Comparison of ENCODE assay signal across 8 mouse cellular contexts in the genomic region with DNA sequence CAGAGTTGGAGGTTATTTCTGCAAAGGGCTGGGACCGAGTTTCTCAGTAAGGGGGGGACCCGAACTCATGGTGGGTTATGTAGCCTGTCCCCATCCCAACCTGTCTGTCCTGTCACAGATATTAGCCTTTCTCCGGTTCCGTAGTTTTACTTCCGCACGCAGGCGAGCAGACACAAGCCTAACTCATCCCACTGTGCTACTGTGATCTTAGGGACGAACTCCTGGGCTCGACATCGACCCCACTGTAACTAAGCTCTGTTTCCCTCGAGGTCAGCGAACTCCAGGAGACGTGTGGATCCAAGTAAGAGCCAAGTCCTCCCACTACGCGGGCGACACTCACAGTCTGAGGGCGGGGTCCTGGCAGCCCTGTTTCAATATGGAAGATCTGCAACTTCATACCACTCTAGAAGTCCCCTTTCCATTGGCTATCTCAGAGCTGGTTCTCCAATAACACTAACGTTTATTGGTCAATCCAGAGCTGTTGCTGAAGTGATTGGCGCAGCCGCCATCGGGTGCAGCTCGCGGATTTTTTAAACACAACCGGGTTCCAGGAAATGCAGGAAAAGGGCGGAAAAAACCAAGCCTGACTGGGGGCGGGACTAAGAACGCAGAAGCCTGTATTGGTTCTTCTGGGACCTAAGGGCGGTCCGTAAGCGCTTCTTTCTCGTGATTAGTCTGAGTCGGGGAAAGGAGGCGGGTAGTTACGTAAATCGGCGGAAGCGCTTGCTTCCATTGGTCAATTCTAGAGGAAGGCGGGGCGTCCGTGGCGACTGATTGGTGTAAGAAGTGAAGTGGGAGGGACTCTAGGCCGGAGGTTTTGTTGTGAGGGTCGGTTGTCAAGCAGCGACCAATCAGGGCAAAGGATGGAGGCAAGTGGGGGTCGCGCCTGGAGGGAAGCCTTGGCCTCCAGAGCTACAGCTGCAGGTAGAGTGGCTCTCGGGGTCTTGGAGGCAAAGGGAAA. TPM values are rescaled to one million over a fixed set of nuclear protein-coding genes. Genes with fewer than 3 reads are reported as not detected.
DNase-seq lines count a peak whose midpoint lies in the region; ATAC-seq and TF ChIP-seq lines count a peak whose summit lies in the region.

Katnb1 (plus strand) TSS at position 806 of the 961 bp plus-strand sequence.

- H3K4me1 ChIP-seq in E14TG2a.4 (replicated peaks; ENCODE audit: low read depth, low read length), result peaks cover 48% of the 10 kb centered on the region
- H3K4me1 ChIP-seq in forebrain, embryonic 12.5 days, result peaks cover 18% of the 10 kb centered on the region
- H3K4me1 ChIP-seq in heart, postnatal 0 days (ENCODE audit: control insufficient read depth, insufficient read depth), result peaks cover 6% of the 10 kb centered on the region; the same call in 1 of the 2 replicates
- H3K4me1 ChIP-seq in liver, embryonic 16.5 days (ENCODE audit: control insufficient read depth, low read depth, low read length), result peaks cover 30% of the 10 kb centered on the region
- H3K4me1 ChIP-seq in neural tube, embryonic 13.5 days (replicated peaks), result peaks cover 26% of the 10 kb centered on the region
- peaks cover 14% of the 10 kb centered on the region for H3K4me1 ChIP-seq in testis, adult 2 months (ENCODE audit: control insufficient read depth, insufficient read depth, low read length)

- H3K27ac ChIP-seq in forebrain, embryonic 12.5 days, result peak within 1 kb of the TSS; percentile 78
- H3K27ac ChIP-seq in heart, postnatal 0 days (ENCODE audit: low read depth), result peak within 1 kb of the TSS; percentile 89
- H3K27ac ChIP-seq in liver, embryonic 16.5 days (ENCODE audit: low read length), result peak within 1 kb of the TSS; percentile 85
- H3K27ac ChIP-seq in neural tube, embryonic 13.5 days (replicated peaks), result peak within 1 kb of the TSS; percentile 79
- peak within 1 kb of the TSS; percentile 95 for H3K27ac ChIP-seq in testis, adult 2 months (ENCODE audit: control insufficient read depth, insufficient read depth, low read depth, low read length)

- WGBS in forebrain, embryonic 12.5 days, result under 1% methylated on average over 47 of the region's 47 CpGs
- WGBS in heart, postnatal 0 days, result under 1% methylated on average over 47 of the region's 47 CpGs
- under 1% methylated on average over 47 of the region's 47 CpGs for WGBS in liver, embryonic 16.5 days (ENCODE audit: insufficient replicate concordance)
- WGBS in neural tube, embryonic 13.5 days, result under 1% methylated on average over 47 of the region's 47 CpGs

- peak; percentile 99 for DNase-seq in c-Kit-positive CD71-positive TER-119-positive erythroid progenitor cells, embryonic 14.5 days (ENCODE audit: low spot score)
- peak; percentile 100 for DNase-seq in heart, postnatal 0 days (ENCODE audit: low spot score)
- DNase-seq in kidney, postnatal 4 days, result peak; percentile 97 to 98

- H3K4me2 ChIP-seq in forebrain, embryonic 12.5 days, result peak within 1 kb of the TSS; percentile 94
- peak within 1 kb of the TSS; percentile 87 for H3K4me2 ChIP-seq in heart, postnatal 0 days (ENCODE audit: low read depth, low read length)
- H3K4me2 ChIP-seq in liver, embryonic 16.5 days (ENCODE audit: low read depth, low read length), result peak within 1 kb of the TSS; percentile 95
- H3K4me2 ChIP-seq in neural tube, embryonic 13.5 days, result peak within 1 kb of the TSS; percentile 97

- peak; percentile 100 for TF ChIP-seq EP300 in heart, postnatal 0 days (IDR thresholded peaks at IDR 0.05; ENCODE audit: low read depth)

- H3K36me3 ChIP-seq in E14TG2a.4 (ENCODE audit: insufficient read depth, low read length), result peaks cover 29% of the 10 kb centered on the region
- H3K36me3 ChIP-seq in forebrain, embryonic 12.5 days (replicated peaks), result peaks cover 20% of the 10 kb centered on the region
- peaks cover 15% of the 10 kb centered on the region for H3K36me3 ChIP-seq in heart, postnatal 0 days (replicated peaks; ENCODE audit: control insufficient read depth, insufficient read depth, low read length)
- H3K36me3 ChIP-seq in liver, embryonic 16.5 days (ENCODE audit: control insufficient read depth, insufficient read depth), result no peaks in the 10 kb centered on the region
- peaks cover 30% of the 10 kb centered on the region for H3K36me3 ChIP-seq in neural tube, embryonic 13.5 days
- peaks cover 5% of the 10 kb centered on the region for H3K36me3 ChIP-seq in testis, adult 2 months (ENCODE audit: control insufficient read depth, insufficient read depth, low read length)

- no peaks in the 10 kb centered on the region for H3K9me3 ChIP-seq in E14TG2a.4 (ENCODE audit: low read length)
- H3K9me3 ChIP-seq in forebrain, embryonic 12.5 days, result no peaks in the 10 kb centered on the region
- no peaks in the 10 kb centered on the region for H3K9me3 ChIP-seq in heart, postnatal 0 days (replicated peaks; ENCODE audit: control insufficient read depth, low read length)
- H3K9me3 ChIP-seq in liver, embryonic 16.5 days (replicated peaks; ENCODE audit: control insufficient read depth, low read length), result no peaks in the 10 kb centered on the region
- H3K9me3 ChIP-seq in neural tube, embryonic 13.5 days, result no peaks in the 10 kb centered on the region

- H3K27me3 ChIP-seq in E14TG2a.4 (ENCODE audit: insufficient read depth, low read length), result peaks cover 3% of the 10 kb centered on the region
- H3K27me3 ChIP-seq in forebrain, embryonic 12.5 days, result peaks cover 10% of the 10 kb centered on the region; the same call in 1 of the 2 replicates
- no peaks in the 10 kb centered on the region for H3K27me3 ChIP-seq in heart, postnatal 0 days (ENCODE audit: control insufficient read depth, insufficient read depth, low read length)
- no peaks in the 10 kb centered on the region for H3K27me3 ChIP-seq in liver, embryonic 16.5 days (ENCODE audit: control insufficient read depth, insufficient read depth, low read depth, low read length)
- 0 out of 2 replicates have a peak, but pooled peaks cover 3% of the 10 kb centered on the region for H3K27me3 ChIP-seq in neural tube, embryonic 13.5 days
- H3K27me3 ChIP-seq in testis, adult 2 months (ENCODE audit: control insufficient read depth, insufficient read depth, low read length), result no peaks in the 10 kb centered on the region

- no peak for TF ChIP-seq CTCF in E14TG2a.4 (conservative IDR thresholded peaks at IDR 0.05; ENCODE audit: low read length)
- no peak for TF ChIP-seq CTCF in heart, postnatal 0 days (IDR thresholded peaks at IDR 0.05; ENCODE audit: low read depth)
- TF ChIP-seq CTCF in testis, adult 2 months (IDR thresholded peaks at IDR 0.05; ENCODE audit: control insufficient read depth, insufficient read depth, insufficient replicate concordance, low read depth, low read length), result no peak; the same call in 1 of the 2 replicates

- peak; percentile 82 for TF ChIP-seq POLR2A in testis, adult 2 months (IDR thresholded peaks at IDR 0.05; ENCODE audit: control insufficient read depth, low read depth, low read length)

- H3K9ac ChIP-seq in forebrain, embryonic 12.5 days, result peak within 1 kb of the TSS; percentile 87
- peak within 1 kb of the TSS; percentile 70 for H3K9ac ChIP-seq in heart, postnatal 0 days (replicated peaks; ENCODE audit: low read depth, low read length)
- peak within 1 kb of the TSS; percentile 88 for H3K9ac ChIP-seq in liver, embryonic 16.5 days (ENCODE audit: low read depth, low read length)
- peak within 1 kb of the TSS; percentile 88 for H3K9ac ChIP-seq in neural tube, embryonic 13.5 days

- peak within 1 kb of the TSS; percentile 93 for H3K4me3 ChIP-seq in E14TG2a.4 (replicated peaks; ENCODE audit: low read length)
- H3K4me3 ChIP-seq in forebrain, embryonic 12.5 days (replicated peaks), result peak within 1 kb of the TSS; percentile 84
- peak within 1 kb of the TSS; percentile 75 for H3K4me3 ChIP-seq in heart, postnatal 0 days (ENCODE audit: low read depth, low read length)
- H3K4me3 ChIP-seq in liver, embryonic 16.5 days (ENCODE audit: low read depth, low read length), result peak within 1 kb of the TSS; percentile 88
- peak within 1 kb of the TSS; percentile 87 for H3K4me3 ChIP-seq in neural tube, embryonic 13.5 days
- H3K4me3 ChIP-seq in testis, adult 2 months (ENCODE audit: control insufficient read depth, low read depth, low read length), result peak within 1 kb of the TSS; percentile 83

- peak; percentile 98 for ATAC-seq in forebrain, embryonic 12.5 days (ENCODE audit: low FRiP score)
- peak; percentile 96 for ATAC-seq in heart, postnatal 0 days (ENCODE audit: insufficient read depth, low read depth)
- peak; percentile 92 for ATAC-seq in liver, embryonic 16.5 days (ENCODE audit: low read depth)
- ATAC-seq in neural tube, embryonic 13.5 days (ENCODE audit: low read depth), result peak; percentile 98

RNA-seq across cellular contexts. Expression of gene Katnb1, which starts in this region (rescaled TPM):
- 35.6 and 42.0 TPM in 2 replicates for polyA plus RNA-seq in forebrain, embryonic 12.5 days (2016; fragmentation: Nextera tagmentation; extraction: Ambion mirVana)
- total RNA-seq in heart, postnatal 0 days (2014; rRNA removed; ENCODE audit: low replicate concordance), result 10.7 and 20.5 TPM in 2 replicates
- 8.2 and 10.2 TPM in 2 replicates for polyA plus RNA-seq in heart, postnatal 0 days (2015; fragmentation: Nextera tagmentation; extraction: Ambion mirVana)
- polyA plus RNA-seq in liver, embryonic 16.5 days (2015; fragmentation: Nextera tagmentation; extraction: Ambion mirVana), result 8.2 and 9.6 TPM in 2 replicates
- polyA plus RNA-seq in neural tube, embryonic 13.5 days (2015; fragmentation: Nextera tagmentation; extraction: Ambion mirVana), result 37.9 and 41.4 TPM in 2 replicates
- polyA plus RNA-seq in testis, adult 2 months (2012; rRNA removed), result 180 and 199 TPM in 2 replicates

Comparison
In these comparisons a context has a peak if more than half of its experiments do, and no peak if none do; other contexts are left out.
1. Peak in every context shown above with its lines: DNase-seq, ATAC-seq, H3K4me3 ChIP-seq and H3K27ac ChIP-seq.